Mouse (Mus musculus) lung, embryonic 15.5 days (tissue): ENCODE data around the gene Cdh5. TPM values are rescaled to one million over a fixed set of nuclear protein-coding genes. Genes with fewer than 3 reads are reported as not detected.

Source experiments
- ATAC-seq: fragments of 200-750 bp; cut with Nextera tagmentation; 2 replicates; pipeline ENCODE4 v1.8.0; 2017; ENCODE audit warnings: moderate number of reproducible peaks, borderline replicate concordance; ENCODE audit not compliant: low FRiP score, low TSS enrichment; ENCODE audit errors: extremely low read depth
- H3K27ac ChIP-seq: fragments of 300-500 bp; sonication (generic); 2 replicates; pipeline ENCODE4 v1.5.1; 2015; ENCODE audit warnings: moderate library complexity, mild to moderate bottlenecking, inconsistent platforms
- H3K27me3 ChIP-seq: fragments of 300-500 bp; sonication (generic); 2 replicates; pipeline ENCODE4 v1.6.1; 2015; ENCODE audit warnings: inconsistent platforms
- H3K36me3 ChIP-seq: fragments of 300-500 bp; sonication (generic); 2 replicates; pipeline ENCODE4 v1.6.1; 2015; ENCODE audit warnings: inconsistent platforms
- H3K4me1 ChIP-seq: fragments of 300-500 bp; sonication (generic); 2 replicates; pipeline ENCODE4 v1.6.1; 2015; ENCODE audit warnings: inconsistent platforms
- H3K4me2 ChIP-seq: fragments of 300-500 bp; sonication (generic); 2 replicates; pipeline ENCODE4 v1.6.1; 2015; ENCODE audit warnings: inconsistent platforms, mild to moderate bottlenecking, moderate library complexity
- H3K4me3 ChIP-seq: fragments of 300-500 bp; sonication (generic); 2 replicates; pipeline ENCODE4 v1.5.1; 2015; ENCODE audit warnings: mild to moderate bottlenecking, inconsistent platforms
- H3K9ac ChIP-seq: fragments of 300-500 bp; sonication (generic); 2 replicates; pipeline ENCODE4 v1.6.1; 2015; ENCODE audit warnings: inconsistent platforms
- H3K9me3 ChIP-seq: fragments of 300-500 bp; sonication (generic); 2 replicates; pipeline ENCODE4 v1.6.1; 2016; ENCODE audit warnings: inconsistent platforms
- whole genome bisulfite sequencing: fragments of 180-500 bp; shearing (Covaris S2); methylation state at CpG from one replicate; pipeline ENCODE4 v1.1.7; 2015; 5-methylcytosine and 5-hydroxymethylcytosine counted together
- polyA plus RNA-seq: library from polyadenylated mRNA; unstranded; fragments of >200 nt; fragmentation: Nextera tagmentation; extraction: Ambion mirVana; gene quantifications from 2 replicates; pipeline ENCODE4 v1.2.1, GENCODE M21; 2015

Cdh5 gene
- polyA plus RNA-seq, 1 experiment from 2014 or later, result 74.7 TPM

DNA sequence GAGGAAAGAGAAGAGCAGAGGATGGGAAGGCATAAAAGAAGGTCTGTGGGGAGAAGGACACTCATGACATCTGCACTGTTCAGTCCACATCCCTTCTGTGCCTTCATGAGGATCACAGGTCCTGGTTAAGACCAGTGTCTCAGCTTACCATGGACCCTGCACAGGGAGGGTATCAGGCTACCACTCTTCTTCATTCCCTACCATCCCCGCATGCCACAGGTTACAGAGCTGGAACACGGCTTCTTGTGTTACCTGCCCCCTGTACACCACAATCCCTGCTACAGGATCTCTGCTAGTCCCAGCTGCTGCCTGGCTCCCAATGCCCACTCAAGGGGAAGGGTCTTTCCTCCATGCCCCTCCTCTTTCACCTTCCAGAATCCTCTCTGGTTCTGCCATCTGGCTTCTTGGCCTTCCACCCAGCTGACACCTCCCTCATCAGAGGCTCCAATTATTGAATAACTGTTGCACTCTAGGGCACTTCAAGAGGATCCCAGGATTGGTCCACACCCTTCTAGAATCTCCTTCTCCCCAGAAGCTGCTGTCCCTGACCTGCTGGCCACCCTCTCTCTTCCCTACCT, 21.7 kb downstream of the Cdh5 start:
- Histone ChIP-seq H3K27me3 (no peaks in the 10 kb centered on the region), H3K4me2 (no peak overlapping the region), H3K36me3 (no peaks in the 10 kb centered on the region), H3K9me3 (no peaks in the 10 kb centered on the region), H3K27ac (no peak overlapping the region), H3K4me1 (0 out of 2 replicates have a peak, but pooled peaks cover 3% of the 10 kb centered on the region), H3K9ac (no peak overlapping the region), H3K4me3 (no peak overlapping the region)
- no peak for ATAC-seq
- 81% methylated on average over 2 of the region's 2 CpGs for WGBS

DNA sequence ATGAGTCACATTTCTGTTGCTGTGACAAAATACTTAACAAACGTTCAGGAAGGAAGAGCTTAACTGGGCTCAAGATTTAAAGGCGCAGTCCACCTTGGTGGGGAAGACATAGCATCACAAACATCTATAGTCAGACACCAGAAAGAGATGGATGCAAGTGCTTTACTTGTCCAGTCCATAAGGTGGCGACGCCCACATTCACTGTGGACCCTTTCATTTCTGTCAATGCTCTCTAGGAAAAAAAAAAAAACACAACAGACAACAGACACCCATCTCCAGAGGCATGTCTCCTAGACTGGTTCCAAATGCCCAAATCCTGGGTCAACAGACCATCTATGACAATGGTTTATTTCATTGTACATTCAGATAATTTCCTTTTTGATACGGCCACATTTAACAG, 23.1 kb downstream of the Cdh5 start:
- H3K4me3 ChIP-seq, result no peak overlapping the region
- H3K27me3 ChIP-seq, result no peaks in the 10 kb centered on the region

DNA sequence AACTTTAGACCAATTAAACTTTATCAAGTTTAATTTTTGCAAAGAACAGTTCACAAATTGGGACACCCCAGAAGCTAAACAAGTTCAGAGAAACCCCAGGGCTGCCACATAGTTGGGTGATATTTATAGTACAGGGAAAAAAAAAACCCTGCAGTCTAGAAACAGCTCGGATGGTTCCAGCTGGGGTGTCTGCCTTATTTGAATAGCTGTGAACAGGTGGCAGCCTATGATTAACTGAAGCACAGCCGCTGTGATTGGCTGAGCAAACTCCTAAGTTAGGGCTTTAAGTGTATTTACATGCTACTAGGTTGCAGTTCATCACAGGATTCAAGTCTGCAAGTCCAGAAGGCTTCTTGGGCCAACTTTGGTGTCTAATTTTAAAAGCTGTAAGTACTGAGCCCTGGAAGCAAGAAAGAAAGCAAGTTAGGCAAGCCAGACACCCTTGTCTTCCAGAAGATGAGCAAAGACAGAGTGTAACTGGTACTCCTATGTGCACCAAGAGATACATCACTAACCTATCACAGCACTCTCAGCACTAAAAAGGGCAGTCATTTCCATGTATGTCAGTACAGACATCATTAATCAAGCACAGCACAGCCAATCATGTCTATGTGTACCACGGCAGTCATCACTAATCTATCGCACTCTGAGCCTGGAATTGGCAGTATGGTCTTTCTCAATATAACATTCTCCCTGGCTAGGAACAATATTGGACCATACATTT, 25.9 kb downstream of the Cdh5 start:
- H3K4me1 ChIP-seq, result 0 out of 2 replicates have a peak, but pooled peaks cover 3% of the 10 kb centered on the region
- no peaks in the 10 kb centered on the region for H3K36me3 ChIP-seq
- H3K9ac ChIP-seq, result no peak overlapping the region
- no peak for ATAC-seq
- no peaks in the 10 kb centered on the region for H3K27me3 ChIP-seq
- no peaks in the 10 kb centered on the region for H3K9me3 ChIP-seq
- WGBS, result 57% methylated on average over 4 of the region's 4 CpGs
- no peak overlapping the region for H3K27ac ChIP-seq
- H3K4me2 ChIP-seq, result no peak overlapping the region
- H3K4me3 ChIP-seq, result no peak overlapping the region

More for the DNA sequence above, 23.1 kb downstream of the Cdh5 start:
- no peak overlapping the region for H3K27ac ChIP-seq
- 0 out of 2 replicates have a peak, but pooled peaks cover 3% of the 10 kb centered on the region for H3K4me1 ChIP-seq
- ATAC-seq, result no peak
- no peaks in the 10 kb centered on the region for H3K9me3 ChIP-seq
- no peak overlapping the region for H3K9ac ChIP-seq
- 64% methylated on average over 5 of the region's 5 CpGs for WGBS
- no peaks in the 10 kb centered on the region for H3K36me3 ChIP-seq
- no peak overlapping the region for H3K4me2 ChIP-seq

DNA sequence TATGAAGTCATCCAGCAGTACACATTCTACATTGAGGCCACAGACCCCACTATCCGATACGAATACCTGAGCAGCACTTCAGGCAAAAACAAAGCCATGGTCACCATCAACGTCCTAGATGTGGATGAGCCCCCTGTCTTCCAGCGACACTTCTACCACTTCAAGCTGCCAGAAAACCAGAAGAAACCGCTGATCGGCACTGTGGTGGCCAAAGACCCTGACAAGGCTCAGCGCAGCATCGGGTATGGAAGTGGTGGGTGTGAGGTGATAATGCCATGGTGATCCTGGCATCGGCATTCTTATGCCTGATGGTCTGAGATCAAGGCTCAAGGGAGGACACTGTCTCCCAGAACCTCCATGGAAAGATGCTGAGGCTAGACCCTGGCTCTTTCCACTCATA, 29.5 kb downstream of the Cdh5 start:
- Histone ChIP-seq H3K9me3 (no peaks in the 10 kb centered on the region), H3K36me3 (no peaks in the 10 kb centered on the region), H3K4me1 (no peaks in the 10 kb centered on the region), H3K4me2 (no peak overlapping the region), H3K4me3 (no peak overlapping the region), H3K9ac (no peak overlapping the region), H3K27ac (no peak overlapping the region), H3K27me3 (no peaks in the 10 kb centered on the region)
- 94% methylated on average over 9 of the region's 9 CpGs for WGBS
- no peak for ATAC-seq

DNA sequence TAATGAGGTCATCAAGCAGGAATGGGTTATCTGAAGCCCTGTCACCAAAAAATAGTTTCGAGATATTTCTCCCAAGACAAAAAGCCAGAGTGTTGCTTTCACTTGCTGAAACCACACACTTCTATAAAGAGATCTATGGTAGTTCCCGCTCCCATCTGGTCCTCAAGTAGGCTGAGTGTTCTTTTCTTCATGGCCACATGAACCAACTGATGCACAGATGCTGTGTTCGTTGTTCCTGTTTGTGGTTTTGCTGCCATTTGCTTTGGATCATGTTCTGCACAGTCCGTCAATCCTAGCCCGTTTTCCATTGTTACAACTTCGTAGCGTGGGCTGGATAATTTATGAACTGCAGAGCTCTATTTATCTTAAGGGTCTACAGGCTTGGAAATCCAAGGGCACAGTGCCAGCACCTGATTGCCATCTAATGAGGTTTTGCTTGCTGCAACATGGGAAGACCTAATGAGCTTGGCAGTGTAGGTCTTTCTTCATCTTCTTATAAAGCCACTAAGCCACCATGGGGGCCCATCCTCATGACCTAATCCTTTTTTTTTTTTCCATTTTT, 30.1 kb downstream of the Cdh5 start:
- Histone ChIP-seq H3K4me2 (no peak overlapping the region), H3K9ac (no peak overlapping the region), H3K36me3 (no peaks in the 10 kb centered on the region), H3K9me3 (no peaks in the 10 kb centered on the region), H3K4me3 (no peak overlapping the region), H3K4me1 (no peaks in the 10 kb centered on the region), H3K27me3 (no peaks in the 10 kb centered on the region), H3K27ac (no peak overlapping the region)
- WGBS, result 49% methylated on average over 7 of the region's 7 CpGs
- ATAC-seq, result no peak

DNA sequence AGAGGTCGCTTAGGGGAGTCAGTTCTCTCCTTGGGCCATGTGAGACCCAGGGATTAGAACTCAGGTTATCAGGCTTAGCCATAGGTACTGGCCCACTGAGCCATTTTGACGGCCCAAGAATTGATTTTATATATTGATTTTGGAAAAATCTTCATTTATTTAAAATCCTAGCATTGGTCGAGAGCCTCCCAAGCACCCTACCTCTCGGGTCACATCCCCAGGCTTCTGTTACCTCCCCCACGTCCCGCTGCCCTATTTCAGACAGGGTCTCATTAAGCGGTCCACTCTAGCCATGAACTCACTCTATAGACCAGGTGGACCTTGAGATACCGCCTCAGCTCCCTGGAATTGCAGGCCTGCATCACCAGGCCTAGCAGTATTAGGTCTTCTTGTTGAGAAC, 33.1 kb downstream of the Cdh5 start:
- WGBS, result 91% methylated on average over 8 of the region's 8 CpGs
- Histone ChIP-seq H3K4me1 (no peaks in the 10 kb centered on the region), H3K9me3 (no peaks in the 10 kb centered on the region), H3K27ac (no peak overlapping the region), H3K4me3 (no peak overlapping the region), H3K9ac (no peak overlapping the region), H3K4me2 (no peak overlapping the region), H3K27me3 (no peaks in the 10 kb centered on the region), H3K36me3 (0 out of 2 replicates have a peak, but pooled peaks cover 2% of the 10 kb centered on the region)
- ATAC-seq, result no peak

DNA sequence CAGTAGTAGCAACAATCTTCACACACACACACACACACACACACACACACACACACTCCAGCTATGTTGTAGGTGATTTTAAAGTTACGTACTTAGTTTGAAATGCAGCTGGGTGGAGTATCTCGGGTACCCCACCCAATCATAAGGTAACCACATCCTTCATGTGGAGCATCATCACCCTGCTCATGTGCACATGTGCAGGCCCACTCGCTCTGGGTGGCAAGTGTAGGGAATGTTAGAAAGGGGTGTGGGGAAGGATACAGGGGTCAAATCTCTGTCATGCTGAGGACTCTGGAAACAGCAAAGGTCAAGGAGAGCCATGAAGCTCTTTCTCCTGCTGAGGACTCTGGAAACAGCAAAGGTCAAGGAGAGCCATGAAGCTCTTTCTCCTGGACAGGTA, 34.9 kb downstream of the Cdh5 start:
- no peak for ATAC-seq
- no peak overlapping the region for H3K27ac ChIP-seq
- H3K9me3 ChIP-seq, result no peaks in the 10 kb centered on the region
- no peak overlapping the region for H3K9ac ChIP-seq
- WGBS, result 83% methylated on average over 3 of the region's 3 CpGs
- H3K4me1 ChIP-seq, result no peaks in the 10 kb centered on the region
- H3K4me3 ChIP-seq, result no peak overlapping the region
- H3K4me2 ChIP-seq, result no peak overlapping the region
- H3K36me3 ChIP-seq, result 0 out of 2 replicates have a peak, but pooled peaks cover 2% of the 10 kb centered on the region
- H3K27me3 ChIP-seq, result no peaks in the 10 kb centered on the region

DNA sequence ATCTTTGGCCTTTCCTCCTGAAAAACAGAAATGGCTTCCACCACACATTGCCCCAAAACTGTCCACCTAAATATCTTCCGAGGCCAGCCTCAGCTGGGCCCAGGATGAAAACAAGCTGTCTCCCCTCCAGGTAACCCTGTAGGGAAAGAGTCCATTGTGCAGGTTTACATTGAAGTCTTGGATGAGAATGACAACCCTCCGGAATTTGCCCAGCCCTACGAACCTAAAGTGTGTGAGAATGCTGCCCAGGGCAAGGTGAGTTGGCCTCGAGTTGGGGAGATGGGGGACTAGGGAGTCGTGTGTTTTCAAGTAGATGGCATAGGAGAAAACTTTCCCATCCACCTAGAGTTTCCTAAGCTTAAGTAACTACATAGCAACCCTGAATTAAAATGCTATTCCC, 36.2 kb downstream of the Cdh5 start:
- no peaks in the 10 kb centered on the region for H3K27me3 ChIP-seq
- H3K9ac ChIP-seq, result no peak overlapping the region
- H3K36me3 ChIP-seq, result 0 out of 2 replicates have a peak, but pooled peaks cover 2% of the 10 kb centered on the region
- no peak for ATAC-seq
- H3K4me1 ChIP-seq, result no peaks in the 10 kb centered on the region
- no peak overlapping the region for H3K4me2 ChIP-seq
- H3K9me3 ChIP-seq, result no peaks in the 10 kb centered on the region
- WGBS, result 80% methylated on average over 5 of the region's 5 CpGs
- no peak overlapping the region for H3K27ac ChIP-seq
- no peak overlapping the region for H3K4me3 ChIP-seq

DNA sequence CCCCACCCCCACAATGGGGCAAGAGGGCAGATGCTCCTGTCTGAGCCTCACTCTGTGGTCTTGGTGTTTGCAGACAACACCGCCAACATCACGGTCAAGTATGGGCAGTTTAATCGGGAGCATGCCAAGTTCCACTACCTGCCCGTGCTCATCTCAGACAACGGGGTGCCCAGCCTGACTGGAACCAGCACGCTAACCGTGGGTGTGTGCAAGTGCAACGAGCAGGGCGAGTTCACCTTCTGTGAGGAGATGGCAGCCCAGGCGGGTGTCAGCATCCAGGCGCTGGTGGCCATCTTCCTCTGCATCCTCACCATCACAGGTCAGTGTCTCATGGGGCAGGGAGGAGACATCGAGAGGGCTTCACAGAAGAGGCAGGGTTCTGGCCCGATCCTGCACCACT, 39.2 kb downstream of the Cdh5 start:
- no peak overlapping the region for H3K27ac ChIP-seq
- H3K9ac ChIP-seq, result no peak overlapping the region
- no peak for ATAC-seq
- H3K4me2 ChIP-seq, result no peak overlapping the region
- H3K4me3 ChIP-seq, result no peak overlapping the region
- H3K9me3 ChIP-seq, result no peaks in the 10 kb centered on the region
- no peaks in the 10 kb centered on the region for H3K27me3 ChIP-seq
- H3K36me3 ChIP-seq, result 0 out of 2 replicates have a peak, but pooled peaks cover 2% of the 10 kb centered on the region
- no peaks in the 10 kb centered on the region for H3K4me1 ChIP-seq
- 84% methylated on average over 13 of the region's 13 CpGs for WGBS

DNA sequence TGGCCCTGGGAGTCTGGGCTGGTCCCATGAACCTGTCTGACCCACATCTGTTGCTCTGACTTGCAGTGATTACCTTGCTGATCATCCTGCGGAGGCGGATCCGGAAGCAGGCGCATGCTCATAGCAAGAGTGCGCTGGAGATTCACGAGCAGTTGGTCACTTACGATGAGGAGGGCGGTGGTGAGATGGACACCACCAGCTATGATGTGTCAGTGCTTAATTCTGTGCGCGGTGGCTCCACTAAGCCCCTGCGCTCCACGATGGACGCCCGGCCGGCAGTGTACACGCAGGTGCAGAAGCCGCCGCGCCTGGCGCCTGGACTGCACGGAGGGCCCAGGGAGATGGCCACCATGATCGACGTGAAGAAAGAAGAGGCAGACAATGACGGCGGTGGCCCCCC, 41.0 kb downstream of the Cdh5 start:
- Histone ChIP-seq H3K4me2 (no peak overlapping the region), H3K27ac (no peak overlapping the region), H3K36me3 (no peaks in the 10 kb centered on the region), H3K27me3 (no peaks in the 10 kb centered on the region), H3K4me1 (no peaks in the 10 kb centered on the region), H3K9ac (no peak overlapping the region), H3K4me3 (no peak overlapping the region), H3K9me3 (no peaks in the 10 kb centered on the region)
- WGBS, result 87% methylated on average over 25 of the region's 25 CpGs
- ATAC-seq, result no peak

DNA sequence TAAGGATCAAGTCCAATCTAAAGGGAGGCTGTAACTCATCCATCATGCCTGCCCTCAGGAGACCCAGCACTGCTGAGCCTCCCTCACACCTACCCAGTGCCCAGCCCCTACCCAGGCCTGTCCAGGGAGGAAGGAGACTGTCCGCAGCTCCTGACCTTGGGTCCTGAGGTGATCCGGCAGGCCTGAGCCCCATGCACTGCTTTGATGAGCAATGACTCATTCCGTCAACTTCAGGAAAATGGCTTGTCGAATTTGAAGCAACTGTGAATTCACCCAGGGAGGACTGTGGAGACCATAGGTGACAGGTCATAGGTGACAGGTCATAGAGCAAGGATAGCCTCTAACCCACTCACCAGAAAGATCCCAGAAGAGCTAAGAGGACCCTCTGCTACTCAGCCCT, 42.0 kb downstream of the Cdh5 start:
- WGBS, result 69% methylated on average over 4 of the region's 4 CpGs

DNA sequence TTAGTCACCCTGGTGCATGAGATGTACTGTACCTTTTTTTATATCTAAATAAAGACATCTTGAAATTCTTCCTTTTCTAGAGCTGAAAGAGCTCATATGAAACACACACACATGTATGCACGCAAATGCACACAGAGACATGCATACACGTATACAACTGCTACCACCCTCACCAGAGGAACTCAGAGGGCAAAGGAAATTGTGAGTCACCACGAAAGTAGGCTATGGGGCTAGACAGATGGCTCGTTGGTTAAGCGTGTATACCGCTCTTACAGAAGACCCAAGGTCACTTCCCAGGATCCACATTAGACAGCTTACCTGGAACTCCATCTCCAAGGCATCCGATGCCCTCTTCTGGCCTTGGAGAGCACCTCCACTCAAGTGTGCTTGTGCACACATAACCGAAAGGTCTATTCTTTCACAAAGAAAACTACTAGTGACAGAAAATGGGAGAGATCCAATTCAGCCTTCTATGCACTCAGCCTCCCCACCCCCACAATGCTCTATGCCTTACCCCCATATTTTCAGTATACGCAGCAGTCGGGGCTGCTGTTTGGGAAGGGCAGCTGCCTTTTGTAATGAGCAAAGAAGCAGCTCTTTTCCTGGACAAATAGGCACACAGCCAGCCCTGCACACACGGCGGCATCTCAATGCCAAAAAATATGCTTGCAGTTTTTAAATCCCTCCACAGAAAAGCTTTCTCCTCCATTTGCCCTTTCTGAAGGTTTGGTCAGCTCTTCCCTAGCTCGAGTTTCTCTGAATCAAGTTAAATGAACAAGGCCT, 43.2 kb downstream of the Cdh5 start:
- H3K4me1 ChIP-seq, result no peaks in the 10 kb centered on the region
- H3K9ac ChIP-seq, result no peak overlapping the region
- H3K27me3 ChIP-seq, result no peaks in the 10 kb centered on the region
- 61% methylated on average over 13 of the region's 13 CpGs for WGBS
- no peaks in the 10 kb centered on the region for H3K36me3 ChIP-seq
- H3K4me3 ChIP-seq, result no peak overlapping the region
- H3K27ac ChIP-seq, result no peak overlapping the region
- no peak for ATAC-seq
- no peak overlapping the region for H3K4me2 ChIP-seq
- no peaks in the 10 kb centered on the region for H3K9me3 ChIP-seq

More for the DNA sequence above, 42.0 kb downstream of the Cdh5 start:
- H3K27ac ChIP-seq, result no peak overlapping the region
- H3K9ac ChIP-seq, result no peak overlapping the region
- H3K36me3 ChIP-seq, result no peaks in the 10 kb centered on the region
- no peaks in the 10 kb centered on the region for H3K9me3 ChIP-seq
- no peak overlapping the region for H3K4me3 ChIP-seq
- H3K27me3 ChIP-seq, result no peaks in the 10 kb centered on the region
- no peak overlapping the region for H3K4me2 ChIP-seq
- H3K4me1 ChIP-seq, result no peaks in the 10 kb centered on the region
- ATAC-seq, result no peak
